Mouse (Mus musculus): ENCODE measurements around the gene Fut7.

DNA sequence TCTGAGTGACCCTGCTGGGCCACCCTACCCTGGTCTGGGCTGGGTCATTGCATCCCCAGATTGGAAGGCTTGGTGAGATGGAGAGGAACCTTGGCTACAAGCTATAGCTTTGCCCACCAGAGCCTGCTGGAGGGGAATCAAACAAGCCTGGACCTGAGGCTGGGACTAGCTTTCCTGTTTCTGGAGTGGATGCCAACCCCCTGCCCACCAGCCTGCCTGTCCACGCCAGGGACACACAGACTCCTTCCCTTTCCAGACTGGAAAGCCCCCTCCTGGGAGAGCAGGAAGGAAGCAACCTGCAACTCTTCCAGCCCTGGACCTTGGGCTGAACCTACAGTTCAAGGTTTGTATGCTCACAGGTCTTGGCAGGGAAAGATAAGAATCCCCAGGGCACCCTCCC, 559 bp downstream of the Fut7 start:
- TF ChIP-seq EP300 (IDR thresholded peaks at IDR 0.05; ENCODE audit: insufficient read depth, low read depth, low read length), result no peak
- no peak for TF ChIP-seq POLR2A (IDR thresholded peaks at IDR 0.05; ENCODE audit: insufficient read depth, low read length)
